Mouse (Mus musculus) olfactory bulb, adult 2 months (tissue): ENCODE measurements around the gene Fam221b.

Experiments
- CTCF ChIP-seq: fragments of 200-500 bp; IDR thresholded peaks from 2 replicates; pipeline ENCODE4 v1.5.1; 2012; ENCODE audit warnings: low read depth, mild to moderate bottlenecking, low read length, moderate library complexity; ENCODE audit not compliant: insufficient read depth
- POLR2A ChIP-seq: fragments of 200-500 bp; IDR thresholded peaks from 2 replicates; pipeline ENCODE4 v1.6.1; 2012; ENCODE audit warnings: mild to moderate bottlenecking, low read depth, low read length, moderate library complexity; ENCODE audit not compliant: insufficient read depth

GRCm38 (mm10) chr4:43679416-43680043 lies 10.6 kb upstream of the Fam221b start:
- no peak for TF ChIP-seq POLR2A
- no peak for TF ChIP-seq CTCF
